Mouse (Mus musculus) gastrocnemius, postnatal 25 days (tissue): ENCODE data around the gene Shank2. TPM values are rescaled to one million over a fixed set of nuclear protein-coding genes. Genes with fewer than 3 reads are reported as not detected.

Source experiments
- DNase-seq: peaks from one replicate; pipeline ENCODE4 v3.0.0; 2022
- total RNA-seq, 2 experiments: library from RNA; stranded (reverse); gene quantifications; 1 replicate in 1 of 2; 2 replicates in 1 of 2; pipeline ENCODE4 v1.2.3; 2021

Shank2 gene
- total RNA-seq, 2 experiments from 2014 or later: 0.05 to 0.08 TPM

DNA sequence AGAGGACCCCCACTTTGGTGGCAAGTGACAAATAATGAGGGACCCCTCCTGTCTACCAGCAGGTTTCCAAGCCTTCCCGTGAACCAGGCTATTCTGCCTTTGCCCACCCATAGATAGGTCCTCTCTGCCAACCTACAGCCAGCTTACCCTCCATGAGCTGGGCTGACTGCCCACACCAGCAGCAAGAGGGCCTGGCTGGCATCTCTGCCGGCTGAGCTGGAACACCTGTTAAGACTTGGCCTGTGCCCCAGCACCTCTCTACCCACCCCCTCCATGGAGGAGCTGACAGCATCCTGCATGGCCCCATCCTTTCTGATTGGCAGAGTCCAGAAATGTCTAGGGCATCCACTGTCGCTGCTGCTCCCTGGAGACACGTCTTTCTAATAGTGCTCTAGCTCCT is 277.0 kb downstream of the Shank2 start:
- no peak for DNase-seq

DNA sequence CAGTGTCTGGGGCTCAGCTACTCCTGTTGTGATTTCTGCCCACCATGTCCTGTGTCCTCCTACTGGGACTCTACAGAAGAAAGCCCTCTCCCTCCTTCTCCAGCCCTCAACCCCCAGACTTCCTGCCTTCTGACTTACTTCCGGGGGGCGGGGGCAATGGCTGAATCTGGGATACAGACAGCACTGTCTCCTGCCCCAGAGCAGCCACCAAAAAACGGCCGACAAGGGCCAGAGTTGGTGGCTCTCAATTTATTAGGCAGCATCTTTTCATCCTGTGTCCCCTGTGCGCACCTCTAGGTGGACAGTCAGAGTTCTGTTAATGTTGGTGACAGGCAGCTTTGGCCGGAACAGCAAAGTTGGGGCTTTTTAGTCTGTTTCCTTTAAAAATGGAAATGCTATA is 282.0 kb downstream of the Shank2 start:
- DNase-seq: no peak

DNA sequence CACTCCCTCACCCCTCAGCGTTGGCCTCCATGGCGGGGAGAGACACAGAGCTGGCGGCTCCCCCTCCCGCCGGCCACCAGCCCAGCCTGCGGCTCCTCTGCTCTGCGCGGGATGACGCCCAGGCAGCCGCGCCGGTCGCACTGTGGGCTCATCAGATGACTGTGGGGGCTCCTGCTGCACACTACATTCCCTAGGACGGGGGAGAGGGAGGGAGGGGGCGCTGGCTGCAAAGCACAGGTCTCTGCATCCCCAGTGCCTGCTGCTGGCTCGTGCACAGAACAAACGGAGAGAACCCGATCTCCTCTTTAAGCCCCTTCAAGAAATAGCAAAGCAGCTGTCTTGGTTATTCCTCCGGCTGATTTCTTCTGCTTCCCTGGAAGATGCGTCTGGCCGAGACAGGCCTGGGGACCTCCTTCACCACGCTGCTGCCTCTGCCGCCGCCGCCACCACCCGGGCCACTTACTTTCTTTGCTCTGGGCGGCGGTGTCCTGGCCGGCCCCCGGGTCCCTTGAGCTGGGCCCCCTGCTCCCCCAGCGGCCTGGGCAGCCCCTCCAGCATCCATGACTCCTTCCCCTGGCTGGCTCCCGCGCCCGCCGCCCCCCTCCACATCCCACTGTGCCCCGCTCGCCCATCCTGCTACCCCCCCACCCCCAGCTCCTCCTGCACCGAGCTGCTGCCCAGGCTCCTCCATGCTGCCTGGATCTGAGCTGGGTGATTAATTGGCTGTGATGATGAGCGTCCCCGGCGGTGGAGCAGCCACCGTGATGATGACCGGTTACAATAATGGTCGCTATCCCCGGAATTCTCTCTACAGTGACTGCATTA is 282.7 kb downstream of the Shank2 start:
- no peak for DNase-seq

DNA sequence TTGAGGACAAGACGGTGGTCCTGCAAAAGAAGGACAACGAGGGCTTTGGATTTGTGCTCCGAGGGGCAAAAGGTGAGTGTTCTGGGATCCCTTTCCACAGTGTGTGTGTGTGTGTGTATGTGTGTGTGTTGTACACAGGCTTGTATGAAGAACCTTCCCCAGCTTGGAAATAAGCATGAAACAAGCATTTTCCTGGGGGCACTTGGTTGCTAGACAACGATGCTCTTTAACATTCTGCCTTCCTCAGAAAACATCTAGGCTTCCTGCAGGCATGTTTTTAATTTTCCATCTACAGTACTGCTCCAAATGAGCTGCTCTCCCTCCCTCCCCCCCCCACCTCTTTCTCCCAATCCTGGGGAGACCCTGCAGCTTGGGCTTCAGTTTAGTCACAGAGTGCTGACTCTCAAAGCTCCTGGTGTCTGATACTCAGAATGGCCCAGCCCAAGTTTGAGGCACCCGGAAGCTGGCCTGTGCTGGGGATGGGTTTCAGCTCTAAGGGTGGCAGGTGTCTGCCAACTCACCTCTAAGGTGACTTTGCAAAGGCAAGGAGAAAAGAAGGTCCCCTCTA is 283.4 kb downstream of the Shank2 start:
- DNase-seq: no peak

DNA sequence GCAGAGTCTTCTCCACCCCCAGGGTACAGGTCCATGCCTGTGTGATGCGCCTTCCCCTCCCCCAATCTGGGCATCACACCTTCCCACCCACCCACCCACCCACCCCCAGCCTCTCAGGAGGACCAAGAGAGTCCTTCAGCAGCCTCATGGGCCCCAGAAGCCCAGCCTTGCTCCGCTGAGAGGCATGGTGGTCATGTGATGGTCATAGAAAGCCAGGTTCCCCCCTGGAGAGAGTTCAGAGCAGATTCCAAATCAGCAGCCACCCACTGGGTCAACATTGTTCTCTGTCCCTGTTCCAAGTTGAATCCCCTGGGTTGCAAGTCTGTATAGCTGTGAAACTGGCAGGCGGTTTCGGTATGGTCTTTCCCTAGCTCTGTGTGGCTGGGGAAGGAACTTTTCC is 284.2 kb downstream of the Shank2 start:
- DNase-seq: no peak

DNA sequence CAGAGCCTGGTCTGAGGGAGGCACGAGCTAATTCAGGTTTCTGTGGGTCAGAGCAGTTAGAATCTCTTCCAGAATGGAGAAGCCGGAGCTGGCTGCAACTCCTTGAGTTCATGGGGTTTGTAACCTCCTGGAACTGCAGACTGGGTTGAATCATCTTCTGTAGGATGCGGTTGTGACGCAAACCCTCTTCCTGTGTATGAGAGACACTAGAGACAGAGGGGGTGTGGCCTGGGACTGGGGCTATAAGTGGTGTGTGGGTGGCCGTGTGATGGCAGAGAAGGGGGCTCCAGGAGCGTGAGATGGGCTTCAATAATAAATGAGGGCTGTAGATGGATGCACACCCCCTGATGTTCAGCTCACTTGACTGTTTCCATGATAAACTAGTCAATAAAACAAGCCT is 286.3 kb downstream of the Shank2 start:
- no peak for DNase-seq

DNA sequence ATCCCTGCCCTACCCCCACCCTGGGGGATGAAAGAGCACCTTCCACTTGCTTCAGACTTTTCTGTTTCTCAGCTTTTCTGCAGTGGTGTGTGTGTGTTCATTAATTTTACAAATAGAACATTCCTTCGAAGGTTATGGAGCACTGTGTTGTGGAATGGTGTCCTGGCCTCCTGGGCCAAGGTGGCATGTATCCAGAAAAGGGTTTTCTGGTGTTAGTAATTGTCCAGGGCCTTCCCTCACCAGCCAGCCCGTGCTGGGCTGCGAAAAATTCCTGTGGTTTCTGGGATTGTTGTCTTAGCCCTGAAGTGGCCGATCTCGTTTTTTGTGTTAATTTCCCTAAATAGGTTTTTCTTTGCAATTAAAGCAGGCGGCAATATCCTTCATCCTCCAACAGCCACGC is 289.8 kb downstream of the Shank2 start:
- no peak for DNase-seq

DNA sequence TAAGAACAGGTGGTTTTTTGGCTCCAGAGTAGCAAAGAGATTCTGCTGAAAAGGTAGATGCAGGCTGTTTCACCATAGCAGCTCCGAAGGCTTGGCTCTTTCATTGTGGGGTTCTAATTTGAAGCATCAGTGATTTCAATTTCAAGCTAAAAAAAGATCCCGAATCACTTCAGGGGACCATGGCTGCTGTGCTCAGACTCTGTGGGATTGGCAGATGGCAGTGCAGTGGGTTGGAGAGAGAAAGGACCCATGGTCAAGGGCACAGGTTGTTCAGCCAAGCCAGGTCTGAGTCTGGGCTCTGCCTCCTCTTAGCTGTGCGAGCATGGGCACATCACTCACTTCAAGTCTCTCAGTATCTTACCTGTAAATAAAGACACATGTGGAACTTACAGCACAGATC is 291.9 kb downstream of the Shank2 start:
- DNase-seq: no peak

DNA sequence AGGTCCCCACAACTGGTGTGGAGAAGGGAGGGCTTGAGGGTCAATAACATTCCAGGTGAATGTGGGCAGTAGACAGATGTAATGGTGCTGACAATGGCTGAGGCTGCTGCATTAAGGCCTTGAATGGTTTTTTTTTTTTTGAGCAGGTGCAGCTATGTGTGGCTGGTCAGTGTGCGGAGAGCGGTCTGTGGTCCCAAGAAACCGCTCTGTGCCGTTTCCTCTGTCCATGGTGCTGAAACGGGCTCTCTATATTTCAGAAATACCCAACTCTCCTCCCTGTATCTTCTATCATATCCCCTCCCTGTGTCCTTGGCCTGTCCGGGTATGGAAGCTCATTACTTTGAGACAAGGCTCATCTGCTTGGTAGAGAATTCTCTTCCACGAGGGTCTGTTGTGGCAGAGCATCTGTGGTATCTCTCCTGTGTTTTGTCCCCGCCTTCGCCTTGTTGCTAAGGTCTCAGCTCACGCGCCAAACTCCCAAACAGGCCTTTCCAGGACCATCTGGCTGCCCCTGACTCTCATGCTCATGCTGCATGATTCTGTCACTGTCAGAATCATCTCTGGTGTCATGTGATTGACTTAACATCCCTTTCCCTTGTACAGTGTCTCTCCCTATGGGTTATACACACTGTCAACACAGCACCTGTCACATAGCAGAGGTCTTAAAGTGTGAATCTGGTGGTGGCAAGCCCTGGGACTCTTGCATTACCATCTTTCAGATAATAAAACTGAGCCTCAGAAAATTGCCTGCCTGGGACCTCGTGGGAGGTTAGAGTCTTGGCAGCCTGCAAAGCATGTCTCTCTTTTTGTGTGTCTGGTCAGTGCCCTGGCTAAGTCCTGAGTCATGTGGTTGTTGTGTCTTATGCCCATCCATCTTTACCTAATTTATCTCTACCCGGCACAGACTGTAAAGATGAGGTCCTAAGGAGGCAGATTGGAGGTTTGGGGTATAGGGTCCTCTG is 292.8 kb downstream of the Shank2 start:
- DNase-seq: no peak

DNA sequence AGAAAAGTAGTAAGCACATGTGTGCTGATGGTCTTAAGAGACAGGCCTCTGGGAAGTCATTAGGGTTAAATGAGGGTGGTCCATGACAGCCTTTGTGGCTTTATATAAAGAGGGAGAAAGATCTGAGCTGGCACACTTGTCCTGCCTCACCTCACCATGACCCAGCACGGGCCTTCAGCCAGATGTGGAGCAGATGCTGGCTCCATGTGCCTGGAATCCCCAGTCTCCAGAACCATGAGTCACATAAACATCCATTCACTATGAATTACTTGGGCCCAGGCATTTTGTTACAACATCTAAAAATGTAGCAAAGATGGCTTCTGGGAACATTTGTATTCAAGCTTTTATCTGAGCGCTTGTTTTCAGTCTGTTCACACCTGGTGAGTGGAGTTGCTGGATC is 297.6 kb downstream of the Shank2 start:
- no peak for DNase-seq

DNA sequence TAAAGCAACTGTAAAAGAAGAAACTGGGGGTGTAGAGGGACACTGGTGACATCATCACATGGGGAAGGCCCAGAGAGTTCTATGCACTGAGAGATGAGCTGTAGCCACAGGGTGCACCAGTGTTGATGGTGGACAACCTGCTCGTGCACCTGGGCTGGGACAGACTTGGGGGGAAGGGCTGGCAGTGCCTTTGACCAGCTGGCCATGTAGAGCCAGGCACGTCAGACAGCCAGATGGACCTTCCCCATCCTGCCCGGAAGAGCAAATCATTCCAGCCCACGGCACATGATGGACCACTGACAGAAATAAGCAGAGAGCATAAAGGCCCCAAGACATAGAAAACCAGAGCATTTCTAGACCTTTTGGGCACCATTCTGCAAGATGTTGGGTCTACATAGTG is 299.9 kb downstream of the Shank2 start:
- DNase-seq: no peak

DNA sequence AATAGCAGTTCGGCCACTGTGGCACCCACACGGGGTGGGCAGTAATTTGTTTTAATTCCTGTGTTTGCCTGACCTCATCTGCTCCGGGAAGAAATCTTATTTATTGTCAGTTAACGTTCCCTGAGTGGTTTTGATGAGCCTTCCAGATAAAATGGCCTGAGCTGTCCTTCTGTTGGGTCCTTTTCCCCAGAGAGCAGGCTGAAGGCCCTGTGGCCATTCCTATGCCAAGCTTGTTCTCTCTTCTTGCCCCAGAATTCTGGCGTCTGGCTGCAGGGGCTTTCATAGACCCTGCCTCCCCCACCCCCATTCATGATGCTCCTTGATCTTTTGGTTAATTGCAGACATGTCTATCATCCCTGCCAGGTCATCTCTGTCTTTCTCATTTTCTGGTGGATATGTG is 300.8 kb downstream of the Shank2 start:
- DNase-seq: no peak

DNA sequence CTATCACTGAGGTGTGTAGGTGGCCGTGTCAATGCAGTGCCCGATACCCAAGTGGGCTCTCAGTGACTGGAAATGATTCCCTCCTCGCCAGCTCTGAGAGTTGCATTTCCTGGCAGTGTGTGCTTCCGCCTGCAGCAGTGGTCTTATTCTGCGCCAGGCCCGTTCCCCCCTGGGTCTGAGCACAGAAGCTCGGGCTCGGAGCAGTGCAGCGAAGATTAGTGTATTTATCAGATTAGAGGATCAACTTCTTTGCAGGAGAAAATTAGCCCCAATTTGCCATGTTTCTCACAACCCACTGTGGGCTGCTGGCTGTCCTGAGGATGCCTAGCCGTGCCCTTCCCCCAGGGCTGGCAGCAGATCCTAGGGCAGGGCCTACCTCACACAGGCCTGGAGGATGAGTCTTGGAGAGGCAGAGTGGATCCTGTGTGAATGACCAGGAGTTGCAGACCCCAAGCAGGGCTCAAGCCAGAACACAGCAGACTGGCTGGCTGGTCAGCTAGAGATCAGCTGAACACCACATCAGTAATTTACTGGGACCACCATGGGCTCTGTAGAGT is 306.2 kb downstream of the Shank2 start:
- no peak for DNase-seq

DNA sequence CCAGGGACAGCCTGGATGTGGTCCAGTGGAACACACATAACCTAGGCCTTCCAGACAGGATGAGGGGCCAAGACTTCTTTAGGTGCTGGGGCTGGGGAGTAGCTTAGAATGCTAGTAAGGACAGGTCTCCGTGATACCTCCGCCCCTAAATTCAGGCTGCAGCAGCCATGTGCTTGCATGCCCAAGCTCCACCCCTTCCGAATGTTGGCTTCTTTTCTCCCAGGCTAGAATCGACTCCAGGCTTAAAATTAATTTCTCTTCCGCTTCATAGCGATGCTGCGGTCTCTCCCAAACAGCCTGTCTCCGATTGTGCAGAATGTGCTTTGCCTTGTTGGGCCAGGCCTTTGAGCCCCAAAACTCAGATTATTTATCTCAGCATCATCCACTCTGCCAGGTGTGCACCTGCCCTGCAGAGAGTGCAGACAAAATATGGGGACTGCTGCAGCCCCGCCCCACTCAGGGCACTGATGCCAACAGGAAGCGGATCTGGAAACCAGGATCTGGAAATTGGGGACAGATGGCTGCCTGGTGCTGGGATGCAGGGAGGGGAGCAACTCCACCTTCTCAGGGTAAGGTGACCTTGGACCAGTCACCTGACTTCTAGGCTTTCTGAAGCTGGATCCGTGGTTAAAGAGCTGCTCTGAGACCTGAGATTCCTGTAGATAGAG is 312.8 kb downstream of the Shank2 start:
- DNase-seq: no peak

DNA sequence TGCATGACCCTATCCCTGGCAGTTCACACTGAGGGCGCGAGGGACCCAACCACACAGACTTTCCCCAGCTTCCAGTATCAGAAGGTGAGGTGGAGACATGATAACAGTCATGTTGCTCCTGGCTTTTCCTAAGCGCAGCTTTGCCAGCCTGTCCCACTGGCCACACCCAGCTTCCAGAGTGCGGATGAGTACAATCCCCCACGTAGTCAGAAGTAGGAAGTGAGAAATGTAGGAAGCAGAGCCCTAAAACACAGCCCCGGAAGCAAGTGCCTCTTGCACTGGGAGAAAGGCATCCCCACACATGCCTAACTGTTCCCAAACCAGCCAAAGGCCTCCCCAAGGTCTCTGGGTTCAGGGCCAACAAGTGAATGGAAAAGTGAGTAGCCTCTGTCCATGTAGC is 314.5 kb downstream of the Shank2 start:
- no peak for DNase-seq

DNA sequence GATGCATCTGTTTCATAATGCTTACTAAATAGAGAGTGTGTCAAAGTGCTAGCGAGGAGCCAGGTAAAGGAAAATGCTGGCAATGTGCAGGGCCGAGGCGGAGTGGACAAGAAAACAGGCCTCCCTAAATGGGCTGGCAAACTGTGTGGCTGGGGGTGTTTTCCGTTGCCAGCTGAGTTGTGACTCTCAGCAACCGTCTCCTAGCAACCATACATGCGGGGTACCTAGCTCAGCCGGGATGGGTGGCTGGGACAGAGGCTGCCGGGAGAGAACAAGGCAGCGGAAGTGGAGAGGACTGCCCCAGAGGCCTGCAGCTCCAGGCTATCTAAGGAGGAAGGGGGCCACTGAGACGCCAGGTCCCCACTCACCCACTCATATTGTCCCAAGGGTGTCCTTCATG is 315.1 kb downstream of the Shank2 start:
- DNase-seq: no peak

DNA sequence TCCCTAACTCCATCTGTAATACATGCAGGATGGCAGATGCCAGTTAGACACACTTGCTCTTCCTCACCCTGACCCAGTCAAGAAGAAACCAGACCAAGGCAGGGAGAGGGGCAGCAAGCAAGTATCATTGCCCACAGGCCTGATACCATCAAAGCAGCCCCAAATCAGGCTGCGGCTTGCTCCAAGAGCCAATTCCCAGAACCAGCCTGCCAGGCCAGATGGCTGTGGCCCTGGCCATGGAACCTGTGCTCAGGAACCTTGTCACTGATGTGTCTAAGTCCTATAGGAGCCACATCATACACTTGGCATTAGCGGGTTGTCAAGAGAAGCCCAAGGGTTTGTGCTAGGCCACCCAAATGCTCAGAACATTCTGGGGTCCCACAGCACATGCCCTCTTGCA is 322.3 kb downstream of the Shank2 start:
- DNase-seq: no peak

DNA sequence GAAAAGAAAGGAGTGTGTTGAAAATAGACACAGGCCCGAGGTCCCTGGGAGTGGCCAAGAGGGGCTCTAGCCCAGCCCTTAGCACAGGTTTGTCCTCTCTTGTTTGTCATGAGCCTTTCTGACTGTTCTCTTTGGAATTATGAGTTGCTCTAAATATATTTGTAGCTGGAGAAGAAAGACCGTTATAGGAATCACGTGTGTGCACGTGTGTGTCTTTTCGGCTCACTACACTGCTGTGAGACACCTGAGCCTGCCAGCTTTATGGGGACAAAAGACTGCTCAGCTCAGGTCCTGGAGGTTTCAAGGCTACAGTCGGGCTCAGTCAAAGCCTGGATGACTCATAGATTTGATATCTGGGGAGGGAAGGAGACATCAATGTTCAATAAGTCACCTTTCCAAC is 323.1 kb downstream of the Shank2 start:
- no peak for DNase-seq

DNA sequence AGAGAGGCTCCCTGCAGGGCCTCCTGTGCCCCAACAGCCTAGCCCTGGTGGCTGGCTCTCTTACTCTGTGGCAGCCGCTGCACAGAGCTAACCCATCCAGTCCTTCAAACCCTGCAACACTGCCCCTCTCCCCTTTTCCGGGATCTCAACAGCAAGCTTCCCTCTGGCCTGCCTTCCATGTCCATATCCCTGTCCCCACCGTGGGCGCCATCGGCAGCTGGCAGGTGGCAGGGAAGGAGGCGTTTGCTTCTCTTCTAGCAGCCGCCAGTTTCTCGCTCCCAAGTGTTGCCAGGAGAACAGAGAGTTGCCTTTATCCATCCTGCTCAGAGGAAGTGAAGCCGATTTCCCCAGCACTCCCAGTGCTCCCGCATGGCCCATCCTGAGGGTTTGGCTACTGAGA is 323.9 kb downstream of the Shank2 start:
- DNase-seq: no peak

DNA sequence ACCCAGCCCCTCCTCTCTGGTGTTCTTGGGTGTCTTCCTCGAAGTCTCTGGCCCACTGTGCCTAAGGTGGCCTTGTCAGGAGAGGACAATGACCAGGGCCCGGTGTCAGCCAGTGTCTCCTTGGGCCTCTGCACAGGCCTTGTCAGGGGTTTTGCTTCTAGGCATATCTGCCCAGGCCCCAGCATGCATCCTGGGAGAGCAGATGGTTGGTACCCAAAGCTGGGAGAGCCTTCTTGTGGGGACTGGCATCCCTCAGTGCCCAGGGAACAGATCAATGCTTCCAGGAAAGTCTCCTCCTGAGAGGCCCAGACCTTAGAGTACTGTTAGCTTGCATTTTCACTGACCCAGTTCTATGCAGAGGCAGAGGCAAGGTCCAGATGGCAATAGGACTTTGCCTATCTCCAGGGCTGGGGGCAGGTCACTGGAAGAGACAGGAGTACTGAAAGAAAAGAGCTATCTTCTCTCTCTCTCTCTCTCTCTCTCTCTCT is 327.7 kb downstream of the Shank2 start:
- no peak for DNase-seq

DNA sequence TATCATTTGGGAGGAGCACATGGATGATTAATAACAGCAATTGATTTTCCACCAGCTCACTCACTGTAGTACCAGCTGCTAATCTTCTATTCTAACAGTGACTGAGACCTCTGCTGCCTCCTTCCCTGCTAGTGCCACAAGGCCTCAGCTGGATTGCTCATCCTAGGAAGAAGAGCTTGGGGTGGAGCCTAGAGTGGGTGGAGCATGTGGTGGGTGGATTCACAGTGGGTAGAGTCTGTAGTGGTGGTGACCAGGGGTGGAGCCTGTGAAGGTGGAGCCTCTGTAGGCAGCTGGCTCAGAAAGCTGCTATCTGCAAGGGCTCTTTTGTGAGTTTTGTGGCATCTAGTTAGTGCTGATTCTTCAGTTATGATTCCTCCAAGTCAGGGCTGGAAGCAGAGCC is 334.9 kb downstream of the Shank2 start:
- no peak for DNase-seq

DNA sequence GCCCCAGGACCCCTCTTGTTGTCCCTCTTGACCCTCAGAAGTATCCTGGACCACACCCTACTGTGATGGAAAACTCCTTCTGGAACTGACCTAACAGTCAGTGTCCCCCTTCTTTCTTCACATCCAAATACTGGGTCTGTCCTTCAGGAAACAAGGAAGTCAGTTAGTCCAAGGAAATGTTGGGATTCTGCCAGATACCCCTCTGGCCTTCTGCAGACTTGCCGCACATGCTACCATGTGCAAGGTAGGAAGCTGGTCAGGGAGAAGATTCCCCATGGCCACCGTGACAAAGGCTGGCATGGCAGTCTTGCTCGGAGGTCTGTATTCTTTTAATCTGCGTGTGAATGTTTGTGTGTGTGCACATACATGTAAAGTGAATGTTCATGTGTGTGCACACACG is 337.0 kb downstream of the Shank2 start:
- no peak for DNase-seq
